7 mouse cellular contexts compared by ENCODE assay signal in genomic region chr1:194722329-194722728, GRCm38 (mm10).
A peak's percentile ranks its signal among the peaks of the same experiment; 100 is the strongest.
DNase-seq lines count a peak whose midpoint lies in the region.

No protein-coding gene starts in this region.

- DNase-seq in NIH3T3 (ENCODE audit: low read depth): peak; percentile 90
- peak; percentile 89 for DNase-seq in brain, adult 2 months (ENCODE audit: low read depth, low spot score)
- DNase-seq in fibroblast of lung, adult 2 months (ENCODE audit: low read depth): peak; percentile 46
- peak; percentile 77 to 83 for DNase-seq in heart, postnatal 36 days
- DNase-seq in layer of hippocampus, adult 9-11 months: peak; percentile 55
- DNase-seq in lung, postnatal 36 days: peak; percentile 87
- DNase-seq in testis, postnatal 10 days (ENCODE audit: low spot score): peak; percentile 77

- intact Hi-C loops in heart, postnatal 36 days (cut with DNase I): loop anchor here (1.0 to 10.0 kb wide), 3 partner anchors 55 to 458 kb away; no protein-coding TSS in a partner anchor

Comparison
In these comparisons a context has a peak if more than half of its experiments do, and no peak if none do; other contexts are left out.
1. Peak in every context shown above with its lines: DNase-seq.